Mouse (Mus musculus): ENCODE results near the gene Grifin.

DNA sequence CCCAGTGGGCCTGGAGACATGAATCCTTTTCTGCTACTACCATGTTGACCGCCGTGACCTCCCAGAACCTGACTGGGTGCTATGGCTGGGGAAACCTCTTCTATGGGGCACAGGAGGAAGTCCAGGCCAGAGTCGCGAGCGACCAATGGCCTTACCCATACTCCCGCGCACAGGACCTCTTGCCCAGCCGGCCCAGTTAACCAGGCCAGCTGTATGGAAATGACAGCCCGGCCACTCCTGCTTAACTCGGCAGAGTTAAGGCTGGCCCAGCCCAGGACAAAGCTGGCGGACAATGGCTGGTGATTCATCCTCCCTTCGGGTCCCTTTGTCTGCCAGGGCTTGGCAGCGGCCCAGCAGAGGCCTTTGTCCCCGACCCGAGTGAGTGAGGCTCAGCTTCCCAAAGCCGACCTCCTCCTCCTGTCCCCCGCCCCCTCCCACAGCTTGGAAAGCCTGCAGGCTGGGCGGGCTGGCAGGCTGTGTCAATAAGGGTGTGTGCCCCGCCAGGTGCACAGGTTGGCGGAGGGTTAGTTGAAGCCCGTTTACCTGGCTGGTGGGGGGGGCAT lies 46.2 kb upstream of the Grifin start:
- TF ChIP-seq GATA1 (IDR thresholded peaks at IDR 0.05; ENCODE audit: low read length) (no peak), TAL1 (IDR thresholded peaks at IDR 0.05; ENCODE audit: low read length) (no peak)
